Mouse (Mus musculus) gastrocnemius, postnatal 4 days (tissue): ENCODE measurements around the gene Olfr1226. TPM values are rescaled to one million over a fixed set of nuclear protein-coding genes. Genes with fewer than 3 reads are reported as not detected.
"Not testable (repeated sequence)": the region's sequence is repeated elsewhere in the genome, so short reads cannot be mapped to it uniquely, and the experiment has no call there.

Experiments
- DNase-seq, 2 experiments: peaks; one replicate each; pipeline ENCODE4 v3.0.0; 2021 to 2022; ENCODE audit warnings: low spot score in 2 of 2, mixed read lengths in 2 of 2
- long read RNA-seq, 2 experiments: library from polyadenylated mRNA; stranded (forward); transcript quantifications; one replicate each; pipeline ENCODE4 v2.0.0; 2021
- total RNA-seq, 2 experiments: library from RNA; stranded (reverse); gene quantifications; 2 replicates each; pipeline ENCODE4 v1.2.3; 2021

The Olfr1226 gene
- total RNA-seq: not detected
- long read RNA-seq, experiment 1: 0 reads
- long read RNA-seq, experiment 2: 0 reads

GRCm38 (mm10) chr2:89199948-89200347 is at the start of gene Olfr1226:
Gene Olfr1226 (minus strand): TSS chr2:89200048.
- no peak for DNase-seq

- no peak for DNase-seq
Observed at GRCm38 (mm10) chr2:89196325-89196982, 3.4 kb downstream of the Olfr1226 start.

- no peak for DNase-seq
Observed at GRCm38 (mm10) chr2:89174569-89174968, 25.3 kb downstream of the Olfr1226 start, which contains the start of gene Olfr1225. Gene Olfr1225 (minus strand): TSS chr2:89174669.

GRCm38 (mm10) chr2:89164711-89165110 is 35.1 kb downstream of the Olfr1226 start:
- DNase-seq: not testable (repeated sequence)

- DNase-seq: not testable (repeated sequence)
Observed at GRCm38 (mm10) chr2:89163991-89164390, 35.9 kb downstream of the Olfr1226 start, which contains the start of gene Olfr1224-ps1. Gene Olfr1224-ps1 (minus strand): TSS chr2:89164091.

GRCm38 (mm10) chr2:89151460-89151859 is 48.4 kb downstream of the Olfr1226 start, which contains the start of gene Olfr1223:
Gene Olfr1223 (minus strand): TSS chr2:89151560.
- no peak for DNase-seq

Other genes with a start within 250 kb of the Olfr1226 start
- not detected for gene Olfr1212, start 246.1 kb downstream of the Olfr1226 start, total RNA-seq
- not detected for gene Gm13762, start 219.8 kb downstream of the Olfr1226 start, total RNA-seq
- gene Olfr1214, start 207.4 kb downstream of the Olfr1226 start, total RNA-seq: not detected
- not detected for gene Olfr1215, start 193.1 kb downstream of the Olfr1226 start, total RNA-seq
- gene Olfr1216, start 181.7 kb downstream of the Olfr1226 start, total RNA-seq: not detected
- gene Olfr1217, start 168.0 kb downstream of the Olfr1226 start, total RNA-seq: not detected
- not detected for gene Olfr1218, start 138.9 kb downstream of the Olfr1226 start, total RNA-seq
- not detected for gene Olfr1219, start 116.5 kb downstream of the Olfr1226 start, total RNA-seq
- not detected for gene Olfr1220, start 93.2 kb downstream of the Olfr1226 start, total RNA-seq
- gene Olfr1221, start 82.8 kb downstream of the Olfr1226 start, total RNA-seq: not detected
- not detected for gene Olfr1222, start 67.0 kb downstream of the Olfr1226 start, total RNA-seq
- gene Olfr1223, start 48.5 kb downstream of the Olfr1226 start, total RNA-seq: not detected
- not detected for gene Olfr1224-ps1, start 36.0 kb downstream of the Olfr1226 start, total RNA-seq
- not detected for gene Olfr1225, start 25.4 kb downstream of the Olfr1226 start, total RNA-seq
- not detected for gene Olfr1228, start 54.0 kb upstream of the Olfr1226 start, total RNA-seq
- gene Olfr1229, start 88.0 kb upstream of the Olfr1226 start, total RNA-seq: not detected
- not detected for gene Olfr1230, start 97.2 kb upstream of the Olfr1226 start, total RNA-seq
- gene Olfr1231, start 107.0 kb upstream of the Olfr1226 start, total RNA-seq: not detected
- not detected for gene Olfr1232, start 129.6 kb upstream of the Olfr1226 start, total RNA-seq
- gene Olfr1233, start 142.3 kb upstream of the Olfr1226 start, total RNA-seq: not detected
- not detected for gene Olfr1234, start 164.8 kb upstream of the Olfr1226 start, total RNA-seq
- not detected for gene Olfr1238, start 209.6 kb upstream of the Olfr1226 start, total RNA-seq
- not detected for gene Olfr1239, start 220.4 kb upstream of the Olfr1226 start, total RNA-seq
- not detected for gene Olfr1240, start 243.0 kb upstream of the Olfr1226 start, total RNA-seq